Mouse (Mus musculus): ENCODE results near the gene Ccdc92b. TPM values are rescaled to one million over a fixed set of nuclear protein-coding genes. Genes with fewer than 3 reads are reported as not detected.
A peak's percentile ranks its signal among the peaks of the same experiment; 100 is the strongest.

Ccdc92b gene
- polyA plus RNA-seq, 1 experiment from 2014 or later, result 0.51 TPM

DNA sequence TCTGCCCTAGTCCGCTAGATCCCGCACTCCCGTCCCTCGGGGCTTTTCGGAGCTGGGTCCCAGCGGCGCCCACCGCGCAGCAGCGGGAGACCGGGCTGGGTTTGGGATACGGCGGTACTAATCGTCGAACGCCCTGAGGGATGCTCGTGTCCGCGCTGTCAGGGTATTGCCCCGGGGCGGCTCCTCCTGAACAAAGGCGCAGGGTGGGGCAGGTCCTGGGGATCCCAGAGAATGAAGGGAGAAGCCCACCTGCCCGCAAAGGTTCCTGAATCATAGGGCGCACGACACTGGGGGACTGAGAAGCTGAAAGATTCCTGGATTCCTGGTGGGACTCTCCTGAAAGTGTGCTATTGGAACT, 29.2 kb upstream of the Ccdc92b start:
- WGBS, result under 1% methylated on average over 25 of the region's 25 CpGs
- H3K9me3 ChIP-seq (replicated peaks), result no peaks in the 10 kb centered on the region
- peaks cover 9% of the 10 kb centered on the region for H3K4me1 ChIP-seq
- H3K27ac ChIP-seq, result no peak overlapping the region
- peak; percentile 33 for DNase-seq (ENCODE audit: low spot score)
- H3K27me3 ChIP-seq (ENCODE audit: low read depth, poor library complexity, severe bottlenecking), result peaks cover 78% of the 10 kb centered on the region
- H3K4me3 ChIP-seq, result peak overlapping the region; percentile 52
- no peaks in the 10 kb centered on the region for H3K36me3 ChIP-seq

DNA sequence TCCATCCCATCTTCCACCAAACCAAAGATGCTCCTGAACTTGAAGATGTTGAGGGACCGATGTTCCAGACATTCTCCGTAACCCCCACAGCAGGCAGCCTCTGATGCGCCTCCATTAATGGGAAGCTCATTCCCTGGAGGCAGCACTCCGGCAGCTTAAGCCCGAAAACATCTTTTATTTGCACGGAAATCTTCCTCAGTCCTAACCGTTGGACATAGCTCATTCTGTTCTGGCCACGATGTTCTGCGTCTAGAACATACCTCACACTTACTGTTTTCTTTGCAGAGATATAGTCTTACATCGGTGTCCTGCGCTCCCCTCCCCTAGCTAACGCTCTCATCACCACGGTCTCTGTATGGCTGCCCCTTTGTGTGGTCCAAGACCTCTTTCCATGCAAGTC, 28.7 kb upstream of the Ccdc92b start:
- no peaks in the 10 kb centered on the region for H3K36me3 ChIP-seq
- H3K4me3 ChIP-seq, result no peak overlapping the region
- DNase-seq (ENCODE audit: low spot score), result no peak
- peaks cover 9% of the 10 kb centered on the region for H3K4me1 ChIP-seq
- no peak overlapping the region for H3K27ac ChIP-seq
- WGBS, result 34% methylated on average over 13 of the region's 13 CpGs
- peaks cover 73% of the 10 kb centered on the region for H3K27me3 ChIP-seq (ENCODE audit: low read depth, poor library complexity, severe bottlenecking)
- no peaks in the 10 kb centered on the region for H3K9me3 ChIP-seq (replicated peaks)

DNA sequence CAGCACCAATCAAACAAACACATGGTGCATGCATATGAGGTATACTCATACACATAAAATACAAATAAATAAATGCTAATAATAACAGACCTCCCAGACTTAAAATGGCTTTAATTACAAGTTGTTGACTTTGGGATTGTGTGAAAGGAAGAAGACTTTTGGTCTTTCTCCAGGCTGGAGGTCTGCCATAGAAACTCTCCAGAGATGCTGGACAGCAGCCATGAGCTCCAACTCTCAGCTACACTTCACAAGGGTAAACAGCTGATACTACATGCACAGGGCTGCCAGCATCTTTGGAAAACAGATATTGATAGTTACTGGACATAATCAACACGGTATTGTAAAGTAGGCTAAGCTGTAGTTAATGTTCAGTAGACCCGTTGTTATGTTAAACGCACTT, 27.2 kb upstream of the Ccdc92b start:
- DNase-seq (ENCODE audit: low spot score), result no peak
- WGBS, result 82% methylated on average over 3 of the region's 3 CpGs

DNA sequence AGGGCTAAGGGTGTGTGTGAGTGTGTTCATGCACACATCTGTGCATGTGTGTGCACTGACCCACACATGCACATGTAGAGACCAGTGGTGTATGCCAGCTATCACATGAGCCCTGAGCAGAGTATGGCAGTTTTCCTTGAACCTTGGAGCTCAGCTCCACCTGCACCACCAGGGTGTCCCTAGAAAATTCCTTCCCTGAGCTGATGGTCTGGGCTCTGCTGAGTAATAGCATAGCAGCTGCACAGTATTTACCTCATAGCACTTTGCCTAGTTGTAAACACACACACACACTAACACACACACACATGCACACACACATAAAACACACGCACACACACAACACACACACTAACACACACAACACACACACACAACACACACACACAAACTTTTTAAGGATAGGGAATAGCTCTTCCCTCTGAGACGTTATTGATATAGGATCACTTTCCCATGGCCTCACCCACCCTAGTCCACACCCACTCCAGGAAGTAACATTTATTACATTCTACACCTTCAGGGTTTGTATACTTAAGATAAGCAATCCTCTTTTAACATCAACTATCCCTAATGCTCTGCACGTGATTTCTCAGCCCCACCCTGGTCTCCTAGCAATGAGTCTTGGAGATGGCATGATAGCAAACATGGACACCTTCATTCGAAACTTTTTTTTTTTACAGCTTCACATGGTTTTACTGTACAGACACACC, 22.0 kb upstream of the Ccdc92b start:
- H3K9me3 ChIP-seq (replicated peaks), result no peaks in the 10 kb centered on the region
- no peak for DNase-seq (ENCODE audit: low spot score)
- H3K27ac ChIP-seq, result no peak overlapping the region
- no peaks in the 10 kb centered on the region for H3K4me1 ChIP-seq
- WGBS, result 80% methylated on average over 4 of the region's 4 CpGs
- no peaks in the 10 kb centered on the region for H3K36me3 ChIP-seq
- H3K4me3 ChIP-seq, result no peak overlapping the region
- peaks cover 8% of the 10 kb centered on the region for H3K27me3 ChIP-seq (ENCODE audit: low read depth, poor library complexity, severe bottlenecking)

More for the DNA sequence above, 27.2 kb upstream of the Ccdc92b start:
- Histone ChIP-seq H3K9me3 (replicated peaks) (no peaks in the 10 kb centered on the region), H3K36me3 (no peaks in the 10 kb centered on the region), H3K27ac (no peak overlapping the region), H3K27me3 (ENCODE audit: low read depth, poor library complexity, severe bottlenecking) (peaks cover 60% of the 10 kb centered on the region), H3K4me1 (peaks cover 9% of the 10 kb centered on the region), H3K4me3 (no peak overlapping the region)

DNA sequence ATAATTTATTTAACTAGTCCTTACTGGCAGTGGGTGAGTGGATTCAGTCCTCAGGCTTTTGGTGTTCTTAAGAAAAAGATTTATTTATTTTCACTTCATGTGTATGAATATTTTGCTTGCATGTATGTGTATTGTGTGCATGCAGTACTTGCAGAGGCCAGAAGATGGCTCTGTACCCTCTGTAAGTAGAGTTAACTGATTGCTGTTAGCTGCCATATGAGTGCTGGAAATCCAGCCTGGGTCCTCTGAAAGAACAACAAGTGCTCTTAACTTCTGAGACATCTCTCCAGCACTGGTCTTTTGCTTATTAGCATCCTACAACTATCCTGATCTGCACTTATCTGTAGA, 21.4 kb upstream of the Ccdc92b start:
- no peaks in the 10 kb centered on the region for H3K9me3 ChIP-seq (replicated peaks)
- H3K4me1 ChIP-seq, result no peaks in the 10 kb centered on the region
- no peak overlapping the region for H3K27ac ChIP-seq
- no peak for DNase-seq (ENCODE audit: low spot score)
- no peaks in the 10 kb centered on the region for H3K36me3 ChIP-seq
- peaks cover 3% of the 10 kb centered on the region; the same call in 1 of the 2 replicates for H3K27me3 ChIP-seq (ENCODE audit: low read depth, poor library complexity, severe bottlenecking)
- no peak overlapping the region for H3K4me3 ChIP-seq

DNA sequence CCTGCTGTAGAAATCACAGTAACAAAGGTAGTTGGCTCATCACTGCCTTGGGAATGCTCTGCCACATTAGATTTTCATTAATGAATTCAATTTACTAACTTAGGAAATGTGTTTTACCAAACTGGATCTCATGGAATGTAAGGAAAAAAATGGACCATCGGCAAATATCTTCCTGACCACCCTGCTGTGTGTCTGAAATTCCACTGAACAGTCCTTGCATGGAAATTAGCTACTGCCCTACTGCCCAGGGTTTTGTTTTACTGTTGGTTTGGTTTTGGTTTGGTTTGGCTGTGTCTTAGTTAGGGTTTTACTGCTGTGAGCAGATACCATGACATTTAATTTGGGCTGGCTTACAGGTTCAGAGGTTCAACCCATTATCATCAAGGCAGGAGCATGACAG, 17.1 kb upstream of the Ccdc92b start:
- no peaks in the 10 kb centered on the region for H3K36me3 ChIP-seq
- 94% methylated on average over 1 of the region's 1 CpGs for WGBS
- no peaks in the 10 kb centered on the region for H3K4me1 ChIP-seq

DNA sequence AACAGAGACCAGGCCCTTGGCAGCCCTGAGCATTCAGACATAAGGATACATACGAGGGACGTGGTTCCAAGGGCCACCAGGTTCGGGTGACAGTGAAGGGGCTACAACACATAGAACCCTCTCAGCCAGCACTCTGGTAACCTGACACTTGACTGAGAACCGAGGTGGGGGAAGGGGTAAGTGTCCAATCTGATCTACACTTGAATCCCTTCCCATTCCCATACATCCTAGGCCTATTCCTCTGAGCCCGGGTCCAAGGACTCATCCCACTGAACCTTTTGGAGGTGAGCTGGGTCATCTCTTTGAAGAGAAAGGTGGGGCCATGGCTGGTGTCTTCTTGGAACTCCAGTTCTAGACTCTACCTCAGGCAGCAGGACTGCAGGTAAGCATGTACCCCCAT, 9.3 kb upstream of the Ccdc92b start:
- DNase-seq (ENCODE audit: low spot score), result no peak
- no peak overlapping the region for H3K27ac ChIP-seq
- no peaks in the 10 kb centered on the region for H3K36me3 ChIP-seq
- 19% methylated on average over 5 of the region's 5 CpGs for WGBS
- no peak overlapping the region for H3K4me3 ChIP-seq
- H3K9me3 ChIP-seq (replicated peaks), result no peaks in the 10 kb centered on the region
- peaks cover 68% of the 10 kb centered on the region for H3K27me3 ChIP-seq (ENCODE audit: low read depth, poor library complexity, severe bottlenecking)
- H3K4me1 ChIP-seq, result peaks cover 13% of the 10 kb centered on the region

More for the DNA sequence above, 17.1 kb upstream of the Ccdc92b start:
- H3K27ac ChIP-seq, result no peak overlapping the region
- no peaks in the 10 kb centered on the region for H3K27me3 ChIP-seq (ENCODE audit: low read depth, poor library complexity, severe bottlenecking)
- no peak overlapping the region for H3K4me3 ChIP-seq
- DNase-seq (ENCODE audit: low spot score), result no peak
- H3K9me3 ChIP-seq (replicated peaks), result no peaks in the 10 kb centered on the region

DNA sequence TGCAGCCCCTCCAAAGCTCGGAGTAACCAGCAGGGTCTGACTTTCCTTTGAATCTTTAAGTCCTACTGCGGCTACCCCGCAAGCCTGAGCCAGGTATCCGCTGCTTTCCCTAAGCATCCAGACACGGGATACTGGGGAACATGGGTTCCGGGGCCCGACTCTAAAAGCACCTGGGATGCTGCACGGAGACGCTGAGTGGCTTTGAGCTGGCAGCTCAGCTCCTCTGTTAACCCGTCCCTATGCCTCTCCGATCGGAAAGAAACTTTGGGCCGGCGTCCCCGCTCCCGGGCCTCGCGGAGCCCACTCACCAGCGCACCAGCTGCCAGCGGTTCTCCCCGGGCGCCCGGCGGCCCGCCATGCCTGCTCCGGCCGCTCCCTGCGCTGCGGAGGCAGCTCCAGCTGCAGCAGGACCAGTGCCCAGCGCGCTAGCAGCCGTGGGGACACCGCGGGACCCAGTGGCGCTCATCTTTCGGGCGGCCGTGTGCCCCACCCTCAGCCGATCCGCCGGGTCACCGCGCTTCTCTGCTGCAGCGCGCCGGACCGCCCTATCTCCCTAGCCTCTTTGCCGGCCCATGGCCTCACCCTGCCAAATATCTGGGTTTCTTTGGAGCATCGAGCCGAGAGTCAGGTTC, 8.7 kb upstream of the Ccdc92b start, which contains the start of gene Rap1gap2:
Rap1gap2 (minus strand) TSS at position 371 of the 632 bp plus-strand sequence.
- no peaks in the 10 kb centered on the region for H3K36me3 ChIP-seq
- H3K27me3 ChIP-seq (ENCODE audit: low read depth, poor library complexity, severe bottlenecking), result peaks cover 68% of the 10 kb centered on the region
- WGBS, result 2% methylated on average over 50 of the region's 50 CpGs
- no peaks in the 10 kb centered on the region for H3K9me3 ChIP-seq (replicated peaks)
- H3K27ac ChIP-seq, result no peak within 1 kb of the TSS
- H3K4me3 ChIP-seq, result peak within 1 kb of the TSS; percentile 49
- DNase-seq (ENCODE audit: low spot score), result peak; percentile 58
- H3K4me1 ChIP-seq, result peaks cover 13% of the 10 kb centered on the region

DNA sequence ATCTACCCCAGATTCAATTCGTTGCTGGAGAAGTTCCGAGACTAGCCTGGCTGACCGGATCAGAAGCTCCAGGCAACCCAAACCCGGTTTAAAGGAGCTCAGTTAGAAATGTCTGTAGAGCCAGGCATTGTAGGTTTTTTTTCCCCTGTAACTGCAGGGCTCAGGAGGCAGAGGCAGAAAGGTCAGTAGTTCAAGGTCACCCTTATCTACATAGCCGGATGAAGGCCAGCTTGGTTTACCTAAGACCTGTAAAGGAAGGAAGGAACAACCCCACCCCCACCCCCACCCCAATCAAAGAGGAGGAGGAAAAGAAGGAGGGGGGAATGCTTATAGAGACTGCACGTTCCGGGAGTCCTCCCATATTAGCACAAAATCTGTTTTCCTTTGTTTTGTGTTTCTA, 8.0 kb upstream of the Ccdc92b start:
- H3K4me1 ChIP-seq, result peaks cover 13% of the 10 kb centered on the region
- DNase-seq (ENCODE audit: low spot score), result no peak
- WGBS, result 21% methylated on average over 7 of the region's 7 CpGs
- no peaks in the 10 kb centered on the region for H3K36me3 ChIP-seq
- H3K27ac ChIP-seq, result no peak overlapping the region
- H3K9me3 ChIP-seq (replicated peaks), result no peaks in the 10 kb centered on the region
- no peak overlapping the region for H3K4me3 ChIP-seq
- peaks cover 68% of the 10 kb centered on the region for H3K27me3 ChIP-seq (ENCODE audit: low read depth, poor library complexity, severe bottlenecking)

DNA sequence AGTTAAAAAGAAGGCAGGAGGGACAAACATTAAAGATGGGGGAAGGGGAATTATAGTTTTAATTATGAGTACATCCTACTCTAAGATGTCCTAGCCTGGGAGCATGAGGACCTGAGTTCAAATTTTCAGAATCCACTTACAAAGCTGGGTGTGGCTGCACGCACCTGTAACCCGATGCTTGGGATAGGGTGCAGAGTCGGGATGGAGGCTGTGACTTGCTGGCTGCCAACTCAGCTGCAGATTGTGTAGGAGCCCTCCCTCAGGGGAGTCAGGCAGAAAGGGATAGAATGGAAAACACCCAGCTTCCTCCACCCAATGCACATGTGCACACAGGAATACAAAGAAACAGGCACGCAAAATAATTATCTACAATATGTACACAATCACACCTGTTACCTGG, 6.0 kb upstream of the Ccdc92b start:
- 70% methylated on average over 4 of the region's 4 CpGs for WGBS
- H3K9me3 ChIP-seq (replicated peaks), result no peaks in the 10 kb centered on the region
- H3K27ac ChIP-seq, result no peak overlapping the region
- H3K27me3 ChIP-seq (ENCODE audit: low read depth, poor library complexity, severe bottlenecking), result peaks cover 73% of the 10 kb centered on the region
- H3K36me3 ChIP-seq, result no peaks in the 10 kb centered on the region
- H3K4me1 ChIP-seq, result peaks cover 13% of the 10 kb centered on the region
- DNase-seq (ENCODE audit: low spot score), result no peak
- no peak overlapping the region for H3K4me3 ChIP-seq

DNA sequence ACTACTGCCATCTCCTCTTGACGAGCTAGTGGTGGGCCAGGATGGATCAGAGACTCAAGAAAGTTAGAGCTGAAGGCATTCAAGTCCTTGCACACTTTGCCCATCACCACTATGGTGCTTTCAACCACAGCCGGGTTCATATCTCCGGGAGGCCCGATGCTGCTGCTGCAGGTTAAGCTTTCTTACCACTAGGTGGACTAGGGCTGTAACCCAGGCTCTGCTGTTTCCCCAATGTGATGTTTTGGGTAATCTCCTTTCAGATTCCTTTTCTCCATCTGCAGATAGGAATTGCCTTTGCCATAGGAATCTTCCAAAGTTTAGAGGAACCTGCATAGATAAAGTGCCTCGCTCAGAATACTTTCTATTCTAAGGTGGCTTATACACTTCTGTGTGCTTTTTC, 3.8 kb upstream of the Ccdc92b start:
- Histone ChIP-seq H3K4me1 (peaks cover 19% of the 10 kb centered on the region), H3K27me3 (ENCODE audit: low read depth, poor library complexity, severe bottlenecking) (peaks cover 74% of the 10 kb centered on the region), H3K36me3 (no peaks in the 10 kb centered on the region), H3K4me3 (no peak overlapping the region), H3K27ac (no peak overlapping the region), H3K9me3 (replicated peaks) (no peaks in the 10 kb centered on the region)
- no peak for DNase-seq (ENCODE audit: low spot score)
- WGBS, result 60% methylated on average over 5 of the region's 5 CpGs

DNA sequence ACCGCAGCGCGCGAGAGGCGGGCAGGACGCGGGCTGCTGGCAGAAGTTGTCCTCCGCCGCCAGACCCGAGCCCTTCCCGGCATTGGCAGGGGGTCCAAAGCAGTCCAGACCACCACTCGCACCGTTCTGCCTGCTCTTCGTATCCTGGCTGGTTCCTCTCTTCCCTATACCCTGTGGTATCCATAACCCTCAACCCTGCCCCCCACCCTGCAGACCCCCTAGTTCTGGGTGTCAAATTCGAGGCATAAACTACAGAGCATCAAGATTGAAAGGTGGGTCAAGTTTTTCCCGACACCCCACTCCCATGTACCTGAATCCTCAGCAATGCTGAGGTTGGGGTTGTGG, 523 bp downstream of the Ccdc92b start:
- H3K27ac ChIP-seq, result no peak overlapping the region
- no peaks in the 10 kb centered on the region for H3K9me3 ChIP-seq (replicated peaks)
- H3K4me1 ChIP-seq, result peaks cover 11% of the 10 kb centered on the region
- peak overlapping the region; percentile 47 for H3K4me3 ChIP-seq
- no peak for DNase-seq (ENCODE audit: low spot score)
- WGBS, result 4% methylated on average over 16 of the region's 16 CpGs
- H3K27me3 ChIP-seq (ENCODE audit: low read depth, poor library complexity, severe bottlenecking), result peaks cover 46% of the 10 kb centered on the region
- H3K36me3 ChIP-seq, result no peaks in the 10 kb centered on the region

DNA sequence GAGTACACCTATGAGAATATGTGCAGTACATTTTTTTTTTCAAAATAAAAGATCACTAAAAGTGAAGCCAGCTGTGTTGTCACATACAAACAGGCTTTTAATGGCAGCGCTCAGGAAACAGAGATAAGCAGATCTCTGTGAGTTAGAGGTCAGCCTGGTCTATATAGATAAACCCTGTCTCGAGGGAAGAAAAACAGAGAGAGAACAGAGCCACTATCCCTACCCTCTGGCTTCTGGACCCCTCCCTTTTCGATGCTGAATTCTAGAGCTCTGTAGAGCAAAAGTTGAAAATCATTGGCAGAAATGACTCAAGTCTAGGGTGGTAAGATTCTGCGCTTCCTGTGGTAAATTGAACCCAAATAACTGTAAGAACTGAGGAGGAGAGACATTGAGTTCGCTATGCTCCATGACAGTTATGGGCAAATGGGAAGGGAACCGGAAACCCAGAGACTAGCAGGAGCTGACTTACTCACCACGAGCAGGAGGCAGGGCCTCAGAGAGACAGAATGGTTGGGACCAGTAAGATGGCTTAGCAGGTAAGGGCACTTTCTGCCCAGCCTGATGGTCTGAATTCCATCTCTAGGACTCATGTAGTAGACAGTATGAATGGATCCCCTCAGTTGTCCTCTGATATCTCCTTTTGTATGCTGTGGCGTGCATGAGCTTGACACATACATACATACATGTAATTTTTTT, 2.7 kb downstream of the Ccdc92b start:
- 81% methylated on average over 8 of the region's 8 CpGs for WGBS
- Histone ChIP-seq H3K27ac (no peak overlapping the region), H3K27me3 (ENCODE audit: low read depth, poor library complexity, severe bottlenecking) (peaks cover 41% of the 10 kb centered on the region), H3K36me3 (no peaks in the 10 kb centered on the region), H3K4me3 (no peak overlapping the region), H3K4me1 (peaks cover 11% of the 10 kb centered on the region), H3K9me3 (replicated peaks) (no peaks in the 10 kb centered on the region)
- no peak for DNase-seq (ENCODE audit: low spot score)

Measured in limb, embryonic 10.5 days (tissue).